Mouse (Mus musculus) CD4-positive, CD25-positive, alpha-beta regulatory T cell, adult 9 weeks (primary cell): ENCODE results near the gene Hck. TPM values are rescaled to one million over a fixed set of nuclear protein-coding genes. Genes with fewer than 3 reads are reported as not detected.

Source experiments
- polyA plus RNA-seq: library from polyadenylated mRNA; unstranded; fragments of 100-300 nt; shearing (Covaris generic); gene quantifications from one replicate; pipeline ENCODE4 v1.2.1, GENCODE M21; 2017

Gene Hck
- 0.77 TPM for polyA plus RNA-seq

GRCm38 (mm10) chr2:153108313-153109264 lies at the start of gene Hck:
TSS of gene Hck (plus strand) at chr2:153108468.

GRCm38 (mm10) chr2:153065747-153066508 lies 42.3 kb upstream of the Hck start, which contains the start of gene Ccm2l:
TSS of gene Ccm2l (plus strand) at chr2:153065955.

GRCm38 (mm10) chr2:153160844-153161683 lies 52.8 kb downstream of the Hck start, which contains the start of gene Tm9sf4:
TSS of gene Tm9sf4 (plus strand) at chr2:153161303.

Other genes with a start within 250 kb of the Hck start
- not detected for gene Mylk2, start 197.1 kb upstream of the Hck start, polyA plus RNA-seq
- gene Foxs1, start 175.3 kb upstream of the Hck start, polyA plus RNA-seq = not detected
- not detected for gene Dusp15, start 156.8 kb upstream of the Hck start, polyA plus RNA-seq
- gene Ttll9, start 146.0 kb upstream of the Hck start, polyA plus RNA-seq = 1.3 TPM
- 200 TPM for gene Pdrg1, start 93.0 kb upstream of the Hck start, polyA plus RNA-seq
- not detected for gene Xkr7, start 76.6 kb upstream of the Hck start, polyA plus RNA-seq
- not detected for gene Ccm2l, start 42.5 kb upstream of the Hck start, polyA plus RNA-seq
- gene Tm9sf4, start 52.8 kb downstream of the Hck start, polyA plus RNA-seq = 71.9 TPM
- gene Tspyl3, start 117.0 kb downstream of the Hck start, polyA plus RNA-seq = 41.5 TPM
- gene Plagl2, start 133.0 kb downstream of the Hck start, polyA plus RNA-seq = 13.7 TPM
- 23.5 TPM for gene Pofut1, start 133.1 kb downstream of the Hck start, polyA plus RNA-seq
- gene Kif3b, start 182.9 kb downstream of the Hck start, polyA plus RNA-seq = 26.7 TPM
- gene Asxl1, start 237.4 kb downstream of the Hck start, polyA plus RNA-seq = 14.9 TPM